Mouse (Mus musculus): ENCODE results near the gene Zfpm1.
A peak's percentile ranks its signal among the peaks of the same experiment; 100 is the strongest.

Gene Zfpm1

GRCm38 (mm10) chr8:122345181-122346095 is 63.5 kb downstream of the Zfpm1 start:
- DNase-seq (ENCODE audit: extremely low spot score, low read depth, low spot score) = no peak

DNA sequence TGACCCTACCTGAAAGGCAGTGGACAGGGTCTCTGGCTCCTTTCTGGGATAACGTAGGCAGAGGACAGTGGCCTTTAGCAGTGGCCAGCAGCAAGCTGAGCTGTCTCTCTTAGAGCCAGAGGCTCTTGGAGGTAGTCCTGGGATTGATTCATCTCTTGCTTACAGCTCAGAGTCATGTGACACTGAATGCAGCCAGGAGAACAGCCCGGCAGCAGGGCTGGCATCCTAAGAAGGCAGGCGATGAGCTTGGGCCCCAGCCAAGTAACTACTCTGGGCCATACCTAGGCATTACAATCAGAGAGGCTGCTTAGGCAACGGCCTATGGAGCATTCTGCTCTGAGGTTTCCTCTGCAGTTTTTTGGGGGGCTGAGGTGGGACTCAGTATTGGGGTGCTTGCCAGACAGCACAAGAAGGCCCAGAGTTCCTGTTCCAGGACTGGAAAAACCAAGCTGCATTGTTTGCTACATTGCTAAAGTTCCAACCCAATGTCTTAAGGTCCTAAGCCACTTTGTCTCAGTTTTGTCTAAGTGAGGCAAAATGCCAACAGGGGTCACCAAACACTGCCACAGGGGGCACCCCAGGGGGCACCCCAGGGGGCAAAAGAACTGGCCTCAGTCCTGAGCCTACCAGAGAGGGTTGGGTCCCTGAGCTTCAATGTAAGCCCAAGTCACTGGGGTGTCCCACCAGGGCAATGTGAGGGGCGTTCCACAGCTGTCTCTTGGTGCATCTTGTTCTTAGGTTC is 66.0 kb downstream of the Zfpm1 start:
- no peak for DNase-seq (ENCODE audit: extremely low spot score, low read depth, low spot score)

DNA sequence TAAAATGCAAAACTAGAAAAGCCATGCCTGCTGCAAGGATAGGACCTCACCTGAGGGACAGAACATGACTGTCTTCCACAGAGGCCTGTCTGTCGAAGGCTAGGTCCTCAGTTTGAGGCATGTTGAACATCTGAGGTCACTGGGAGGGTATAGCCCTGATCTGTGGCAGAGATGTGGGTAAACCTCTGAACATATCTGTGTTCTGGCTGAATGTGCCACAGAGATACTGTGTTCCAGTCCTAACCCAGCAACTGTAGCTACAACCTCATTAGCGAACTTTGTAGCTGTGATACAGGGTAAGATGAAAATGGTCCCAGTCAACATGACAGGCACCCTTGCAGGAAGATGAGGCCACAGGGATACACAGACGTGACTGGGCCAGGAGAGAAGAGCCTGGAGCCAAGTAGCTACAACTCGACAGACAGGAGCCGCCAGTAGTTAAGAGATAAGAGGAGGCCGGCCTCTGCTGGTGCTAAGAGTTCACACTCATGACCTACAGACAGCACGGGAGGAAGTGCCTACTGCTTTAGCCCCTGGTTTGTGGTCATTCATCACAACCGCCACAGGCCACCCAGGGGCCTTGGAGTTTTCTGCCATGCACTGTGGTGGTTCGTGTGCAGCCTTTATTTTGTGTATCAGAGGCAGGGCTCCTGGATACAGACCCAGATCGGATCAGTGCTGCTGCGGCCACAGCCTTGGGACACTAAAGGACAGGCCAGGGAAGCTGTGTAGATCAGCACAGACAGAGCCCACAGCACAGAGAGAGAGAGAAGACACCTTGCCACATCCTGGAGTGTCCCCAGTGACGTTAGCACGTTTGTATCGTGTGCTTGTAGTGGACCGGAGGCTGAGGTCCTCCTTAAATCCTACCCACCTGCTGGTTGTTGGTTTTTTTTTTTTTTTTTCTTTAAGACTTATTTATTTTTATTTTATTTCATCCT is 67.7 kb downstream of the Zfpm1 start:
- DNase-seq (ENCODE audit: extremely low spot score, low read depth, low spot score) = no peak

DNA sequence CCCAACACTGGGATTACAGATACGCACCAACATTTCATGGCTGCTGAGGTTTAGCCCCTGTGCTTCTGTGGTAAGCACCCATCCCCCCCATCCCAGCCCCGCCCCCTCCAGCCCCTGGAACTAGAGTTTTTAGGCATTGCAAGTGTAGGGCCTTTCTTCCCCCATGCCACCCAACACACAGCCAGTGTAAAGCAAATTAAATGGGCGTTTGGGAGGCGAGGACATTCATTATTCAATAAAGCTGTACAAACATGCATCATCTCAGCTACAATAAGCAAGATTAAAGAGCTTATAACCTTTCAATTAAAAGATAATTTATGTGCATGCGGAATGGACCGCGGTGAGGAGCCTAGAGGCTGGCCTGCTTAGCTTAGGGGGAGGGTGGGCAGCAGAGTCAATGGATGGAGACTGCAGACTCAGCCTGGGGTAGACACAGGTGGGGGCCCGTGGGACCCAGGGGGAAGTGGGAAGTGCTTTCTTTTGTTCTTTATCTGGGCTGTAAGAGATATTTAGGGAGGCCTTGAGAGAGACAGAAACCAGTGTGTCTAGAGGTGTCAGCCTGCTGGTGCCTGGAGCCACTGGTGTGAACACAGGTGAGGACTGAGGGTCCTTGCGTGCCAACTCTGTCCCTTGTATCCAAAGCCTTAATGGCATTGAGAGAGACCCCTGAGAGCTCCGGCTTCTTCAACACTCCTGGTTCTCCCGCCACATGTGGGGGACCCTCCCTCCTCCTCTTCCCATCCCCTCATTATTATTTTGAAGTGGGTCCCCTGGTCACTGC is 68.6 kb downstream of the Zfpm1 start:
- no peak for DNase-seq (ENCODE audit: extremely low spot score, low read depth, low spot score)

- no peak for DNase-seq (ENCODE audit: extremely low spot score, low read depth, low spot score)
Observed at GRCm38 (mm10) chr8:122354157-122354556, 72.2 kb downstream of the Zfpm1 start.

DNA sequence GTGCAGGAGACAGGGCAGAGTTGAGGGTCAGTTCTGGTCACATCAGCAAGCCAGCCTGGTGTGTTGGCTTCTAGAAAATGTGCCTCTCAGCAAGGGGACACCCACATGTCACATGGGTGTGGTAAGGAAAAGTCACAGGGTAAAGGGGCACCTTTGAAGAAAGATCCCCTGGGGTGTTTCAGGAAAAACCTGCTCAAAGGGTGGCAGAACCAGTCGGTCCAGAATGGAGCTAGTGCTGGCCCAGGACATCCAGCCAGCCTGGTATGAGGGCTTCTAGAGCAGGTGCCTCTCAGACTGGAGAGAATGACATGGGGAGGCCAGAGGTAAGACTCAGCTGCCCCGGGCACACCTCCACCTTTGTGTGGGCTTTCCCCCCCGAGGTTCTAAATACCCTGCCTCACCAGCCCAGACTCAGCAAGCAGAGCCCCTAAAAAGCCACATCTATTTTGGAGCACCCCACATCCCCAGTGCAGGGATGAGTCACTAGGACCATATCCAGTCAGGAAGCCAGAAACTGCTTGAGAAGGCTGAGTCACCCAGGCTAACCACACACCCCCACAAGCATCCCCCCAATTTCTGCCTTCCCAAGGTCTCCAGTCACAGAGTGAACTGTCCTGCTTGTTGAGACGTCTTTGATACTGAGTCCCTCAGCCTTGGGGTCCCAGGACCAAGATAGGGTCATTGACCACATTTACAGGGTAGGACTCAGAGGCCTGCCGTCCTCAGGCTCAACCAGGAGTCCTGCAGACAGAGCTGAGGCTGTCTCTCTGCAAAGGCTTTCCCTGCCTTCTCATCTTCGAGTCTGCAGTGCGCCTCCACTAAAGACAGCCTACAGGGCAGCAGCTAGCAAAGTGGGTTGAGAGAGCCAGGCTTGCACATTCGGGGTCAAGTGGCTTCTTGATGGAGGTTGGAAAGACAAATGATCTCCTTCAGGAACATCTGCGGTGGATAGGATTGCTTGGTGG is 74.0 kb downstream of the Zfpm1 start:
- DNase-seq (ENCODE audit: extremely low spot score, low read depth, low spot score) = no peak

- no peak for DNase-seq (ENCODE audit: extremely low spot score, low read depth, low spot score)
Observed at GRCm38 (mm10) chr8:122357202-122357601, 75.3 kb downstream of the Zfpm1 start.

DNA sequence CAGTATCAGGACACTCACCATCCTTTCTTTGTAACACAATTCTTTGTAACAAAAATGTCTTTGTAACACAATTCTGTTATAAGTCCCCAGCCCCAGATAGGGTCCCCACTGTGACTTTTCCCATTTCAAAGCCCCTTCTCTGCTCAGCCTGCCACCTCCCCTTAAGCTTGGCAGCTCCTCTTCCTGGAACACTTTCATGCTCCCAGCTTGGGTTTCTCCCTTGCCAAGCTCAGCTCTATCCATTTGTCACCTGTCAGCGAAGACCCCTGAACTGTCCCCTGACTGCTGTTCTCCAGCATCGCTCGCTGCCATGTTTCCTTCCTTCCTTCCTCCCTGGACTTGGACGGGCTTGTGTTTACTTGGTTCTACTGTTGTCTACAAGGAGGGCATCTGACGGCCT is 75.7 kb downstream of the Zfpm1 start:
- DNase-seq (ENCODE audit: extremely low spot score, low read depth, low spot score) = no peak

DNA sequence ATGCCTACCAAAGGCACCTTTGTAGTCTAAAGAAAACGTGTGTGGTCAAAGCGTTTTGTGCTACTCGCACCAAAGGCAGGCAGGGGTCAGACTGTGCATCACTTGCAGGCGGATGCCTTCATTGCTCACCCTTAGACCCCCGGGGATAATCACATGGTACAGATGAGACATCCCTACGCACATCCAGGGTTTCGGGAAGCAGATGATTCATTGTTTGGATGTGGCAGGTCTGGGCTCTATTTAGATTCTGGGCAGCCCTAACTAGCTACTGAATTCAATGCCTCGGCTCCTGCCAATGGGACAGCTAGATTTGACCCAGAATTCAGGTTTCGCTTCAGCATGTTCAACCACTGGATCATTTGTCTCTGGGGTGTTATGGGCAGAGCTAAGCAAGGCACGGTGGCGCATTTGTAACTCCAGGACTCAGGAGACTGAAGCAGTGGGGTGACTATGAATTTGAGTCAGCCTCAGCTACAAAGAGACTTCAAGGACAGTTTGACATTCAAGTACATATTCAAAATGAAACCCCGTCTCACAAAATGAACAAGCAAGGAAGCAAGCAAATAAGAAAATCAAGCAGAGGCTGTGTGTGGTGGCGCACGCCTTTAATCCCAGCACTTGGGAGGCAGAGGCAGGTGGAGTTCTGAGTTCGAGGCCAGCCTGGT is 77.3 kb downstream of the Zfpm1 start:
- DNase-seq (ENCODE audit: extremely low spot score, low read depth, low spot score) = no peak

DNA sequence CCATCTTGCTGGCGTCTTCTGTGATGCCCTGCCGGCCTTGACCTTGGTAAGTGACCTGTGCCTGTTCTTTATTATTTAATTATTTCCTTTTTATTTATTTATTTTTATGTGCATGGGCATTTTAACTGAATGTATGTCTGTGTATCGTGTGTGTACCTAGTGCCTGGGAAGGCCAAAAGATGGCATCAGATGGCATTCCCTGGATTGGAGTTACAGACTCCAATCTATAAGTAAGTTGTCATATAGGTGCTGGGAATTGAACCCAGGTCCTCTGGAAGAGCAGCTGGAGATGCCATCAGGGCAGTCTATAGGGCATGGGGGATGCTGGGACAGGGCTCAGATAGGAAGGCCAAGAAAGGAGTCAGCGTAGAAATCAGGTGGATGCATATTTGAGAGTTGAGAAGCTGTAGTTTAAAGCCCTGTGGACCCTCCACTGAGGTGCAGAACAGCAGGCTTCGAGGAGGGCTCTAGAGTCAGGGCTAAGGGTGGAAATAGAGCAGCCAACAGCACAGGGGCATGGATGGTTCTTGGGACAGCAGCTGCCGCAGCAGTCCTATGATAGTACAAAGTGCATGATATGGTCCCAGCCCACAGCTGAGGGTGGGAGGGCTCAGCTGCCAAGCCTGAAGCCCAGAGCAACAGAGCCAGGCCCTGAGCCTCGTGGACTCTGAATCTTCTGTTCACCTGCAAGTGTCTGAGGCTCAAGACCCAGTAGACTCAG is 78.9 kb downstream of the Zfpm1 start, which contains the start of gene Trhr2:
Trhr2 (minus strand) TSS at position 51 of the 721 bp plus-strand sequence.
- no peak for DNase-seq (ENCODE audit: extremely low spot score, low read depth, low spot score)

DNA sequence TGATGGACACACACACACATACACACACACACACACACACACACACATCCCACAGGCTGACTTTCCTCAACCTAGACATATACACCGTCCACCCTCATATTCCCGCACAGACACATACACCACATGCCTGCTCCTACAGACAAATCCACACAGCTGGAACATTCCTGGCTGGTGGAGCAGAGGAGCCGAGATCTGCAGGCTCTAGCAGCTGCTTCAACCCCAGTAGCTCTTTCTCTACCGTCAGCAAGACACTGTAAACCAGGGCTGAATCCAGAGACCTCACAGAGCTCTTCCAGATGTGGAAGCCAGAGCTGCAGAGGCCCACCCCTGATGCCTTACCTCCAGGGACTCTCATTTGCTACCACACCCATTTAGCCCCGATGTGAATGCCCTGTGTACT is 80.3 kb downstream of the Zfpm1 start:
- no peak for DNase-seq (ENCODE audit: extremely low spot score, low read depth, low spot score)

GRCm38 (mm10) chr8:122362967-122363366 is 81.0 kb downstream of the Zfpm1 start:
- no peak for DNase-seq (ENCODE audit: extremely low spot score, low read depth, low spot score)

DNA sequence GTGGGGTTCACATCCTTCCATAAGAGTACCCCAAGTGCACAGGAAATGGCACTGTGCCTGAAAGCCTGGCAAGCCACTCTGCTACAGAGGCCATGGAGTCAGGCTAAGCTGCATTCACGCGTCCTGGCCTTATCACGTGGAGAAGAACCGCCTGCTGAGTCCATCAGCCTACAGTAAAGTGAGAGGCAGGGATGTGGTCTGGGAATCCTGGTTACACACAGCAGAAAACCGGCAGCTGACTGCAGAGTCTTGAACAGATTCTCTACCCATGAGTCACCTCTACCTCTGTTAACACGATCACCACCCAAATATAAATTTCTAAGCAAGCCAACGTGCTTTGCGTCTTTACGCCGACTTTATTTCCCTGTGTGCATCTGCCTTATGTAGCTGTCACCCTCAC is 86.6 kb downstream of the Zfpm1 start:
- no peak for DNase-seq (ENCODE audit: extremely low spot score, low read depth, low spot score)

- peak; percentile 42 for DNase-seq (ENCODE audit: extremely low spot score, low read depth, low spot score)
Observed at GRCm38 (mm10) chr8:122369665-122370064, 87.7 kb downstream of the Zfpm1 start.

DNA sequence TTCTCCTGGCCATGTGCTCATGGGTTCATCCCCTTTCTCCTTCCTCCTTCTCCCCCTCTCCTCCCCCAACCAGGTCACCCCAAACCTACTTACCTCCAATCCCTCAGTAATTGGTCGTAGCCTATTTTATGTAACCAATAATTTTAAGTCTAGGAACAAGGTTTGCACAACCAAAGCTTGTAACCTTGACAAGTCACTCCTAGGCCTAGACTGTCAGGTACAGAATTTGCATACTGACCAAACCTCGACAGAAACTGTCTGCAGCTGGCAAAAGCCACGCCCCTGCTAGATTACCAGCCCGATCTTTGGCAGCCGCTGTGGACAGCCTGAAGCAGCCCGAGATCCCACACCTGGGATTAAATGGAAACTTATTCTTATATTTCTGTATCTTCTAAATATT is 89.8 kb downstream of the Zfpm1 start:
- no peak for DNase-seq (ENCODE audit: extremely low spot score, low read depth, low spot score)

DNA sequence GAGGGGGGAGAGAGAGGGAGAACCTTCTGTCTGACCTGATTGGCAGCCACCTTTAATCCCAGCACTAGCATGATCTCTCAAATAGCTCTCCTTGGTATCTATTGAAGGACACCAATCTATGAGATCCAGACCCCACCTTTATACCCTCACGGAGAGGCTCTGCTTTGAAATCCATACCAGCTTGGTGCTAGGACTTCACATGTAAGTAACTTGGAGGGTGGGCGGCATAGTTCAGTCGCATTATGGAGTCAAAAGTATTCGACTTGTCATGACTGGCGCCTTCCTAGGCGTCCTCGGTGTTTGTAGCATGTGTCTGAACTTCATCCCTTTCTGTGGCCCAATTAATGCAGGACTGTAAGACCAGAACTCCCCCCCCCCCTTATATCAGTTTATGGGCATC is 93.4 kb downstream of the Zfpm1 start:
- no peak for DNase-seq (ENCODE audit: extremely low spot score, low read depth, low spot score)

GRCm38 (mm10) chr8:122375751-122376364 is 93.9 kb downstream of the Zfpm1 start:
- no peak for DNase-seq (ENCODE audit: extremely low spot score, low read depth, low spot score)

All from hindlimb bud, embryonic 11.5 days (tissue).